Mouse (Mus musculus): Measurements from ENCODE around the gene Agpat4. TPM values are rescaled to one million over a fixed set of nuclear protein-coding genes. Genes with fewer than 3 reads are reported as not detected.

Agpat4 gene
- total RNA-seq, 1 experiment: 45.7 TPM

DNA sequence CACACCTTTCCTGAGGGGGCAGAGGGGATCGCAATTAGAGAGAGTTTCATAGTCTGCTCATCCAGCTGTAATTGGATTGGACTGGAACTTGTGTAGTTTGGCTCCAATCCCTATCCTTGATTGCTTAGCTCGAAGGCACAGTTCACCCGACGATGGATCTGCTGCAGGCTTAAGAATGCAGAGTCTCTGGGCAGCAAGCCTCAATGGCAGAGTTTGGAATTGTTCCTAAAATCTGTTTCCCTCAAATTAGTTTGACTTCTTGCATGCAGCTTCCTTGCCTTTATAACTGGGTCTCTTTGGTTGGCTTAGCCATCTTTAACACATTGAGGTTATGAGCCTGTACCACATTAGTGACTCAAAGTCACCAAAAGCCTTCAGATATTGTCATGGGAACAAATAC lies 81.4 kb downstream of the Agpat4 start:
- in situ Hi-C loops (cut with MboI; ENCODE audit: low sequenced_read_pairs in 2 of 2, unreplicated experiment in 2 of 2): loop anchor here (10.0 to 25.0 kb wide), 2 partner anchors 95 to 163 kb away; no protein-coding TSS in a partner anchor
- Histone ChIP-seq H3K4me1 (ENCODE audit: control insufficient read depth in 2 of 2, insufficient read depth in 2 of 2, low read length in 2 of 2, poor library complexity in 1 of 2) (peaks cover 14 to 32% of the 10 kb centered on the region in 2 experiments), H3K27ac (ENCODE audit: insufficient read depth, low read depth, low read length, poor library complexity, severe bottlenecking) (no peak overlapping the region), H3K36me3 (ENCODE audit: control insufficient read depth, insufficient read depth, low read length, poor library complexity, severe bottlenecking) (peaks cover 3% of the 10 kb centered on the region; the same call in 1 of the 2 replicates), H3K4me3 (ENCODE audit: insufficient read depth in 1 of 2, low read depth in 1 of 2, low read length in 2 of 2, poor library complexity in 1 of 2, severe bottlenecking in 1 of 2) (no peak overlapping the region), H3K9ac (ENCODE audit: insufficient read depth, low read depth, low read length, poor library complexity, severe bottlenecking) (no peak overlapping the region), H3K9me3 (ENCODE audit: control insufficient read depth, insufficient read depth, low read depth, low read length) (no peaks in the 10 kb centered on the region)
- TF ChIP-seq HCFC1 (IDR thresholded peaks at IDR 0.05; ENCODE audit: borderline replicate concordance, insufficient read depth, low read length) (no peak), CHD2 (IDR thresholded peaks at IDR 0.05; ENCODE audit: low read depth, low read length) (no peak), ZC3H11A (IDR thresholded peaks at IDR 0.05; ENCODE audit: borderline replicate concordance, low read depth, low read length) (no peak), MAFK (IDR thresholded peaks at IDR 0.05; ENCODE audit: insufficient read depth, low read depth, low read length) (no peak), ZNF384 (IDR thresholded peaks at IDR 0.05; ENCODE audit: low read depth, low read length) (no peak)
- DNase-seq (ENCODE audit: low read depth, low spot score): no peak

DNA sequence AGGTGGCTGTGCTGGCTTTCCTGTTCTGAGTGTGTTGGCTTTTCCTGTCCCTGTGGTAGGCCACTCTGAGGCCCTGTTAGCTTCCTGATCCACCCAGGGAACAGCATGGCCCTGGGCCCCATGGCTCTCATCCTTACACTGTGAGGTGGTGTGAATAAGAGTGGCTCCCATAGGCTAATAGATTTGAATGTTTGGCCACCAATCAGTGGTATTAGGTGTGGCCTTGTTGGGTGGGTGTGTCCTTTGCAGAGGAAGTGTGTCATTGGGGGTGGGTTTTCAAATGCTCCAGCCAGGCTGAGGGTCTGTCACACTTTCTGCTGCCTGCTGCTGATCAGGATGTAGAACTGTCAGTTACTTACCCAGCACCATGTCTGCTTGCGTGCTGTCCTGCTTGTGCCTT lies 82.6 kb downstream of the Agpat4 start:
- Histone ChIP-seq H3K36me3 (ENCODE audit: control insufficient read depth, insufficient read depth, low read length, poor library complexity, severe bottlenecking) (peaks cover 3% of the 10 kb centered on the region; the same call in 1 of the 2 replicates), H3K4me3 (ENCODE audit: insufficient read depth in 1 of 2, low read depth in 1 of 2, low read length in 2 of 2, poor library complexity in 1 of 2, severe bottlenecking in 1 of 2) (no peak overlapping the region), H3K9ac (ENCODE audit: insufficient read depth, low read depth, low read length, poor library complexity, severe bottlenecking) (peak overlapping the region; percentile 58; the same call in 1 of the 2 replicates), H3K4me1 (ENCODE audit: control insufficient read depth in 2 of 2, insufficient read depth in 2 of 2, low read length in 2 of 2, poor library complexity in 1 of 2) (peaks cover 9 to 37% of the 10 kb centered on the region in 2 experiments), H3K9me3 (ENCODE audit: control insufficient read depth, insufficient read depth, low read depth, low read length) (no peaks in the 10 kb centered on the region), H3K27ac (ENCODE audit: insufficient read depth, low read depth, low read length, poor library complexity, severe bottlenecking) (no peak overlapping the region)
- in situ Hi-C loops (cut with MboI; ENCODE audit: low sequenced_read_pairs in 2 of 2, unreplicated experiment in 2 of 2): loop anchor here (10.0 to 25.0 kb wide), 2 partner anchors 96 to 164 kb away; no protein-coding TSS in a partner anchor
- DNase-seq (ENCODE audit: low read depth, low spot score): no peak
- TF ChIP-seq ZNF384 (IDR thresholded peaks at IDR 0.05; ENCODE audit: low read depth, low read length) (no peak), MAFK (IDR thresholded peaks at IDR 0.05; ENCODE audit: insufficient read depth, low read depth, low read length) (no peak), HCFC1 (IDR thresholded peaks at IDR 0.05; ENCODE audit: borderline replicate concordance, insufficient read depth, low read length) (no peak), CHD2 (IDR thresholded peaks at IDR 0.05; ENCODE audit: low read depth, low read length) (no peak), ZC3H11A (IDR thresholded peaks at IDR 0.05; ENCODE audit: borderline replicate concordance, low read depth, low read length) (no peak)

DNA sequence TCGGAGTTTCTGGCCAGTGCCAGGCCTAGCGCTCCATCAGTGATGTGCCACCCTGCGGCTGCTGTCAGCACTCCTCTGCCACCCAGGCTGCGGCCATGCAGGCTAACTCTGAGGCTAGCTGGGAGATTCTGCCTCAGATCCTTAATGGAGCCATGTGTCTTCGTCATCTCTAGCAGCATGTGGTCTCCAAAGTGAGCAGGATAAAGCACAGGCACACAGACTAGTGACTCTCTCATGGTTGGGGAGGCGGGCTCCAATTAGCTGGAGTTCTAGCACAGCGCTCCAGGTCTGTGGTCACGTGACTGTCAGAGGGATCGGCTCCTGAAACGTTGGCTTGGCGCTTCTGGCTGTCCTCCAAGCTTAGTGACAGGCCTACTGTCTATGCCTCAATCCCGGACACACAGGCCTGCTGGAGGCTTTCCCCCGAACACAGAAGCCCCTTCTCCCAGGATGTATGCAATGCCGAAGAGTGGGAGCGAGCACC lies 85.0 kb downstream of the Agpat4 start:
- DNase-seq (ENCODE audit: low read depth, low spot score): no peak

DNA sequence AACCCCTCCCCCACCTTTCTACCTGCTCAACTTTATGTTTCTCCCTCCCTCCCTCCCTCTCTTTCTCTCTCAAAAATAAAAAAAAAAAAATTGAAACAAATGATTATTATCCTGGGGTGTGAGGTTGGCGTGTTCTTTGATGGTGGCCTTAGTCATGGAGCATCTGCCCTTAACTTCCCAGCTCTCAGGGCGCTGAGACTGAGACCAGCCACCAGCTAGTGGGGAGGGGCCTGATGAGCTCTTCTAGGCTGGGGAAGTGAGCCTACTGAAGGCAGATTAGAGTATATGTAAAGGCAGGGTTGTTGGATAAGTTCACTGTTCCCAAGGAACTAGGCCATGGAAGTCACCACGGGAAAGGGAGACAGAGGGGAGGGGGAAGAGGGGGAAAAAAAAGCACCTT lies 85.7 kb downstream of the Agpat4 start:
- in situ Hi-C loops (cut with MboI; ENCODE audit: low sequenced_read_pairs in 2 of 2, unreplicated experiment in 2 of 2): loop anchor here (10.0 to 25.0 kb wide), 2 partner anchors 99 to 167 kb away; no protein-coding TSS in a partner anchor
- peak overlapping the region; percentile 46; the same call in 1 of the 2 replicates for H3K9ac ChIP-seq (ENCODE audit: insufficient read depth, low read depth, low read length, poor library complexity, severe bottlenecking)
- TF ChIP-seq MAFK (IDR thresholded peaks at IDR 0.05; ENCODE audit: insufficient read depth, low read depth, low read length) (no peak), CHD2 (IDR thresholded peaks at IDR 0.05; ENCODE audit: low read depth, low read length) (no peak), ZC3H11A (IDR thresholded peaks at IDR 0.05; ENCODE audit: borderline replicate concordance, low read depth, low read length) (no peak), ZNF384 (IDR thresholded peaks at IDR 0.05; ENCODE audit: low read depth, low read length) (no peak), HCFC1 (IDR thresholded peaks at IDR 0.05; ENCODE audit: borderline replicate concordance, insufficient read depth, low read length) (no peak)
- H3K4me3 ChIP-seq (ENCODE audit: insufficient read depth in 1 of 2, low read depth in 1 of 2, low read length in 2 of 2, poor library complexity in 1 of 2, severe bottlenecking in 1 of 2): no peak overlapping the region
- peak overlapping the region; percentile 1; the same call in 1 of the 2 replicates for H3K27ac ChIP-seq (ENCODE audit: insufficient read depth, low read depth, low read length, poor library complexity, severe bottlenecking)
- no peaks in the 10 kb centered on the region; the same call in 1 of the 2 replicates for H3K36me3 ChIP-seq (ENCODE audit: control insufficient read depth, insufficient read depth, low read length, poor library complexity, severe bottlenecking)
- H3K4me1 ChIP-seq (ENCODE audit: control insufficient read depth in 2 of 2, insufficient read depth in 2 of 2, low read length in 2 of 2, poor library complexity in 1 of 2): peaks cover 8 to 30% of the 10 kb centered on the region in 2 experiments
- DNase-seq (ENCODE audit: low read depth, low spot score): no peak
- H3K9me3 ChIP-seq (ENCODE audit: control insufficient read depth, insufficient read depth, low read depth, low read length): no peaks in the 10 kb centered on the region

More for the DNA sequence above, 85.0 kb downstream of the Agpat4 start:
- Histone ChIP-seq H3K36me3 (ENCODE audit: control insufficient read depth, insufficient read depth, low read length, poor library complexity, severe bottlenecking) (peaks cover 2% of the 10 kb centered on the region; the same call in 1 of the 2 replicates), H3K9me3 (ENCODE audit: control insufficient read depth, insufficient read depth, low read depth, low read length) (no peaks in the 10 kb centered on the region), H3K4me3 (ENCODE audit: insufficient read depth in 1 of 2, low read depth in 1 of 2, low read length in 2 of 2, poor library complexity in 1 of 2, severe bottlenecking in 1 of 2) (peak overlapping the region; percentile 0 to 16; a peak in 1 of 4 replicates), H3K4me1 (ENCODE audit: control insufficient read depth in 2 of 2, insufficient read depth in 2 of 2, low read length in 2 of 2, poor library complexity in 1 of 2) (peaks cover 8 to 32% of the 10 kb centered on the region in 2 experiments), H3K9ac (ENCODE audit: insufficient read depth, low read depth, low read length, poor library complexity, severe bottlenecking) (no peak overlapping the region; the same call in 1 of the 2 replicates), H3K27ac (ENCODE audit: insufficient read depth, low read depth, low read length, poor library complexity, severe bottlenecking) (peak overlapping the region; percentile 1; the same call in 1 of the 2 replicates)
- in situ Hi-C loops (cut with MboI; ENCODE audit: low sequenced_read_pairs in 2 of 2, unreplicated experiment in 2 of 2): loop anchor here (10.0 to 25.0 kb wide), 2 partner anchors 99 to 166 kb away; no protein-coding TSS in a partner anchor
- TF ChIP-seq ZC3H11A (IDR thresholded peaks at IDR 0.05; ENCODE audit: borderline replicate concordance, low read depth, low read length): no peak
- TF ChIP-seq CHD2 (IDR thresholded peaks at IDR 0.05; ENCODE audit: low read depth, low read length): no peak
- no peak for TF ChIP-seq ZNF384 (IDR thresholded peaks at IDR 0.05; ENCODE audit: low read depth, low read length)

Data from ES-E14 (cell line).